Mouse (Mus musculus): ENCODE data around the gene Acta2. TPM values are rescaled to one million over a fixed set of nuclear protein-coding genes. Genes with fewer than 3 reads are reported as not detected.

Gene Acta2
- polyA plus RNA-seq, 1 experiment, result not detected

- TF ChIP-seq GATA1 (IDR thresholded peaks at IDR 0.05; ENCODE audit: low read length) (no peak), TAL1 (IDR thresholded peaks at IDR 0.05; ENCODE audit: low read length) (no peak)
These were observed 63.8 kb downstream of the Acta2 start for GRCm38 (mm10) chr19:34191645-34192007.

More at GRCm38 (mm10) chr19:34191645-34192007, 63.8 kb downstream of the Acta2 start:
- Histone ChIP-seq H3K4me3 (replicated peaks) (peak overlapping the region; percentile 64), H3K36me3 (ENCODE audit: control insufficient read depth) (no peaks in the 10 kb centered on the region), H3K4me1 (ENCODE audit: control insufficient read depth) (peaks cover 11% of the 10 kb centered on the region), H3K9me3 (ENCODE audit: control insufficient read depth, low read length) (no peaks in the 10 kb centered on the region), H3K27me3 (ENCODE audit: control insufficient read depth) (peaks cover 12% of the 10 kb centered on the region)

Other genes starting within 250 kb of the Acta2 start
- gene Lipk, start 247.3 kb downstream of the Acta2 start, polyA plus RNA-seq (2012), result not detected in 2 replicates
- 0.03 TPM in 1 of 2 replicates, not detected in the other for gene Lipn, start 188.2 kb downstream of the Acta2 start, polyA plus RNA-seq (2012)
- gene Lipm, start 154.7 kb downstream of the Acta2 start, polyA plus RNA-seq (2012), result not detected in 2 replicates
- not detected in 2 replicates for gene Ankrd22, start 89.5 kb downstream of the Acta2 start, polyA plus RNA-seq (2012)
- not detected in 2 replicates for gene Stambpl1, start 63.4 kb downstream of the Acta2 start, polyA plus RNA-seq (2012)
- not detected in 2 replicates for gene Fas, start 35.1 kb upstream of the Acta2 start, polyA plus RNA-seq (2012)
- not detected in 2 replicates for gene Ch25h, start 219.6 kb upstream of the Acta2 start, polyA plus RNA-seq (2012)

Data from erythroblast, embryonic 14.5 days (primary cell).